Mouse (Mus musculus) monocyte, adult 2 months (primary cell): ENCODE results near the gene Spaar.

Source experiments
- DNase-seq, 2 experiments: peaks; one replicate each; pipeline ENCODE4 v3.0.0; 2022; ENCODE audit warnings: low spot score in 2 of 2, low read depth in 1 of 2

Spaar gene

GRCm38 (mm10) chr4:43729794-43730550, at the start of gene Spaar:
Spaar (plus strand) TSS chr4:43730034.
- no peak for DNase-seq

- no peak for DNase-seq
Measured at GRCm38 (mm10) chr4:43690021-43690420, 39.8 kb upstream of the Spaar start.

- no peak for DNase-seq
Measured at GRCm38 (mm10) chr4:43691026-43691425, 38.8 kb upstream of the Spaar start.

GRCm38 (mm10) chr4:43693806-43694241, 36.0 kb upstream of the Spaar start:
- no peak for DNase-seq

- DNase-seq = no peak
Measured at GRCm38 (mm10) chr4:43694439-43695248, 35.2 kb upstream of the Spaar start.

- no peak for DNase-seq
Measured at GRCm38 (mm10) chr4:43695249-43695671, 34.6 kb upstream of the Spaar start.

- DNase-seq = no peak
Measured at GRCm38 (mm10) chr4:43696561-43696960, 33.3 kb upstream of the Spaar start.

GRCm38 (mm10) chr4:43700707-43701106, 29.1 kb upstream of the Spaar start, which contains the start of gene Olfr70:
Olfr70 (minus strand) TSS chr4:43700807.
- DNase-seq = no peak

- DNase-seq = no peak
Measured at GRCm38 (mm10) chr4:43703439-43703838, 26.4 kb upstream of the Spaar start.

- no peak for DNase-seq
Measured at GRCm38 (mm10) chr4:43703851-43704250, 26.0 kb upstream of the Spaar start.

GRCm38 (mm10) chr4:43705991-43706390, 23.8 kb upstream of the Spaar start:
- DNase-seq = no peak

- DNase-seq = no peak
Measured at GRCm38 (mm10) chr4:43709869-43710268, 20.0 kb upstream of the Spaar start, which contains the start of gene Olfr71. Olfr71 (minus strand) TSS chr4:43710255.

- peak in 1 of 2 experiments; percentile 32 for DNase-seq
Measured at GRCm38 (mm10) chr4:43711821-43712220, 18.0 kb upstream of the Spaar start.

- no peak for DNase-seq
Measured at GRCm38 (mm10) chr4:43713652-43714219, 16.1 kb upstream of the Spaar start.

- DNase-seq = no peak
Measured at GRCm38 (mm10) chr4:43720491-43721228, 9.2 kb upstream of the Spaar start.

GRCm38 (mm10) chr4:43722191-43722590, 7.6 kb upstream of the Spaar start:
- DNase-seq = no peak

- no peak for DNase-seq
Measured at GRCm38 (mm10) chr4:43724764-43725163, 5.1 kb upstream of the Spaar start.

- DNase-seq = no peak
Measured at GRCm38 (mm10) chr4:43726228-43726993, 3.4 kb upstream of the Spaar start.

- DNase-seq = no peak
Measured at GRCm38 (mm10) chr4:43726995-43727394, 2.8 kb upstream of the Spaar start, which contains the start of gene Hrct1. Hrct1 (plus strand) TSS chr4:43727188.
